14 mouse cellular contexts compared by ENCODE assay signal in genomic region chr19:36828322-36828721, GRCm38 (mm10). TPM values are rescaled to one million over a fixed set of nuclear protein-coding genes. Genes with fewer than 3 reads are reported as not detected.
DNase-seq lines count a peak whose midpoint lies in the region; ATAC-seq and TF ChIP-seq lines count a peak whose summit lies in the region.
"Had no signal": no experiment of that assay in that cellular context is flagged by ENCODE, and none has a peak within 500 bp of the region (broad histone marks: within the 10 kb centered on the region; RNA-seq: fewer than 3 reads in every experiment).

No protein-coding gene starts in this region.

- H3K27me3 ChIP-seq in hindbrain, embryonic 16.5 days (replicated peaks; ENCODE audit: control insufficient read depth, insufficient read depth, low read length), result no peaks in the 10 kb centered on the region
- no peaks in the 10 kb centered on the region for H3K27me3 ChIP-seq in hindbrain, embryonic 11.5 days (ENCODE audit: control insufficient read depth, insufficient read depth, low read length)
- H3K27me3 ChIP-seq in cerebellum, adult 2 months (ENCODE audit: control insufficient read depth, insufficient read depth, low read length), result no peaks in the 10 kb centered on the region
- H3K27me3 ChIP-seq in thymus, adult 2 months (ENCODE audit: control insufficient read depth, insufficient read depth, low read length), result no peaks in the 10 kb centered on the region
- H3K27me3 ChIP-seq in forebrain, embryonic 11.5 days (ENCODE audit: control insufficient read depth, insufficient read depth, low read length), result no peaks in the 10 kb centered on the region

- DNase-seq in hindbrain, embryonic 11.5 days (ENCODE audit: low spot score), result no peak
- peak; percentile 21 for DNase-seq in 3134 (ENCODE audit: extremely low read depth, insufficient read length, low spot score)
- DNase-seq in cerebellum, adult 2 months, result peak; percentile 33 to 34
- peak; percentile 87 for DNase-seq in kidney, adult 9 months
- no peak for DNase-seq in thymus, adult 2 months
- no peak for DNase-seq in layer of hippocampus, adult 2 months (ENCODE audit: low spot score in 2 of 2)
- no peak for DNase-seq in forebrain, embryonic 11.5 days (ENCODE audit: low spot score)
- DNase-seq: adrenal gland, adult 8-10 months; lung, adult 18-20 months; midbrain, embryonic 14.5 days; thymus, postnatal 25 days had no signal

- H3K27ac ChIP-seq in hindbrain, embryonic 16.5 days (ENCODE audit: low read depth, low read length), result no peak overlapping the region
- no peak overlapping the region for H3K27ac ChIP-seq in hindbrain, embryonic 11.5 days (ENCODE audit: low read depth, low read length)
- H3K27ac ChIP-seq in cerebellum, adult 2 months (ENCODE audit: insufficient read depth, low read length), result no peak overlapping the region
- no peak overlapping the region for H3K27ac ChIP-seq in thymus, adult 2 months (ENCODE audit: control insufficient read depth, insufficient read depth, low read length)
- H3K27ac ChIP-seq in layer of hippocampus, adult 2 months, result no peak overlapping the region
- no peak overlapping the region for H3K27ac ChIP-seq in forebrain, embryonic 11.5 days (ENCODE audit: low read depth, low read length)

- no peak overlapping the region for H3K9ac ChIP-seq in hindbrain, embryonic 16.5 days (ENCODE audit: low read depth, low read length)
- H3K9ac ChIP-seq in hindbrain, embryonic 11.5 days (ENCODE audit: low read depth, low read length), result no peak overlapping the region
- no peak overlapping the region for H3K9ac ChIP-seq in forebrain, embryonic 11.5 days (ENCODE audit: low read length)

- no peak overlapping the region for H3K4me3 ChIP-seq in hindbrain, embryonic 16.5 days (ENCODE audit: low read length)
- H3K4me3 ChIP-seq in hindbrain, embryonic 11.5 days (ENCODE audit: low read depth, low read length), result no peak overlapping the region
- H3K4me3 ChIP-seq in cerebellum, adult 2 months (replicated peaks; ENCODE audit: insufficient read depth, low read depth, low read length), result no peak overlapping the region
- no peak overlapping the region for H3K4me3 ChIP-seq in thymus, adult 2 months (ENCODE audit: control insufficient read depth, insufficient read depth, low read length)
- H3K4me3 ChIP-seq in layer of hippocampus, adult 2 months, result no peak overlapping the region
- no peak overlapping the region for H3K4me3 ChIP-seq in forebrain, embryonic 11.5 days (ENCODE audit: low read depth, low read length)

- TF ChIP-seq POLR2A in cerebellum, adult 2 months (IDR thresholded peaks at IDR 0.05; ENCODE audit: borderline replicate concordance, insufficient read depth, low read length), result no peak
- TF ChIP-seq POLR2A in thymus, adult 2 months (IDR thresholded peaks at IDR 0.05; ENCODE audit: control insufficient read depth, extremely low read depth, insufficient read depth, low read length, poor library complexity), result no peak

- peak; percentile 56; the same call in 1 of the 2 replicates for TF ChIP-seq CTCF in cerebellum, adult 2 months (IDR thresholded peaks at IDR 0.05; ENCODE audit: borderline replicate concordance, insufficient read depth, low read depth, low read length)
- TF ChIP-seq CTCF in thymus, adult 2 months (IDR thresholded peaks at IDR 0.05; ENCODE audit: borderline replicate concordance, control insufficient read depth, extremely low read depth, insufficient read depth, low read length, poor library complexity), result no peak
- no peak for TF ChIP-seq CTCF in layer of hippocampus, adult 2 months (conservative IDR thresholded peaks at IDR 0.05)

- H3K36me3 ChIP-seq in hindbrain, embryonic 16.5 days (ENCODE audit: control insufficient read depth, insufficient read depth, low read length), result no peaks in the 10 kb centered on the region
- H3K36me3 ChIP-seq in hindbrain, embryonic 11.5 days (ENCODE audit: control insufficient read depth, insufficient read depth, low read length), result no peaks in the 10 kb centered on the region
- no peaks in the 10 kb centered on the region for H3K36me3 ChIP-seq in thymus, adult 2 months (ENCODE audit: control insufficient read depth, insufficient read depth, low read length)
- H3K36me3 ChIP-seq in forebrain, embryonic 11.5 days (ENCODE audit: control insufficient read depth, insufficient read depth, low read length), result no peaks in the 10 kb centered on the region

- H3K4me1 ChIP-seq in hindbrain, embryonic 16.5 days (ENCODE audit: control insufficient read depth, insufficient read depth, low read depth, low read length), result peaks cover 6% of the 10 kb centered on the region
- H3K4me1 ChIP-seq in hindbrain, embryonic 11.5 days (replicated peaks; ENCODE audit: control insufficient read depth, insufficient read depth, low read length), result no peaks in the 10 kb centered on the region
- peaks cover 7% of the 10 kb centered on the region; the same call in 1 of the 2 replicates for H3K4me1 ChIP-seq in cerebellum, adult 2 months (ENCODE audit: control insufficient read depth, insufficient read depth, low read length)
- H3K4me1 ChIP-seq in thymus, adult 2 months (replicated peaks; ENCODE audit: control insufficient read depth, insufficient read depth, low read length), result peaks cover 4% of the 10 kb centered on the region
- H3K4me1 ChIP-seq in forebrain, embryonic 11.5 days (replicated peaks; ENCODE audit: control insufficient read depth, insufficient read depth, low read length), result peaks cover 2% of the 10 kb centered on the region

- H3K4me2 ChIP-seq in hindbrain, embryonic 16.5 days (ENCODE audit: low read length), result no peak overlapping the region
- H3K4me2 ChIP-seq in hindbrain, embryonic 11.5 days (replicated peaks; ENCODE audit: low read depth, low read length), result no peak overlapping the region
- H3K4me2 ChIP-seq in forebrain, embryonic 11.5 days (ENCODE audit: low read depth, low read length, severe bottlenecking), result no peak overlapping the region

- ATAC-seq in hindbrain, embryonic 16.5 days, result 0 out of 2 replicates have a peak, but pooled peaks have one; percentile 22
- ATAC-seq in hindbrain, embryonic 11.5 days (ENCODE audit: low FRiP score), result no peak
- no peak for ATAC-seq in forebrain, embryonic 11.5 days (replicated peaks; ENCODE audit: low FRiP score)
- ATAC-seq: forebrain, embryonic 16.5 days; intestine, embryonic 16.5 days had no signal

- H3K9me3 ChIP-seq in hindbrain, embryonic 16.5 days (ENCODE audit: control insufficient read depth, low read length), result no peaks in the 10 kb centered on the region
- H3K9me3 ChIP-seq in hindbrain, embryonic 11.5 days (ENCODE audit: control insufficient read depth, low read length), result no peaks in the 10 kb centered on the region
- H3K9me3 ChIP-seq in forebrain, embryonic 11.5 days (ENCODE audit: control insufficient read depth, low read length), result no peaks in the 10 kb centered on the region

- WGBS in hindbrain, embryonic 16.5 days, result 51% methylated on average over 8 of the region's 8 CpGs
- 63% methylated on average over 8 of the region's 8 CpGs for WGBS in hindbrain, embryonic 11.5 days
- WGBS in cerebellum, adult 2 months, result 14% methylated on average over 8 of the region's 8 CpGs
- 78% methylated on average over 8 of the region's 8 CpGs for WGBS in thymus, adult 2 months
- 62% methylated on average over 8 of the region's 8 CpGs for WGBS in forebrain, embryonic 11.5 days

RNA-seq across cellular contexts. Expression of gene Tnks2, which starts 5.7 kb away (rescaled TPM):
- 19.0 and 36.7 TPM in 2 replicates for polyA plus RNA-seq in hindbrain, embryonic 16.5 days (2015; fragmentation: Nextera tagmentation; extraction: Ambion mirVana)
- 80.8 and 91.1 TPM in 2 replicates for polyA plus RNA-seq in hindbrain, embryonic 11.5 days (2014; fragmentation: Nextera tagmentation; extraction: Ambion mirVana)
- polyA plus RNA-seq in cerebellum, adult 2 months (2012; rRNA removed), result 52.8 and 56.7 TPM in 2 replicates
- polyA plus RNA-seq in thymus, adult 2 months (2012; rRNA removed), result 46.0 and 52.9 TPM in 2 replicates
- total RNA-seq in layer of hippocampus, adult 2 months (2021), result 100 to 1,000 TPM; 123 TPM
- 68.3 and 85.8 TPM in 2 replicates for polyA plus RNA-seq in forebrain, embryonic 11.5 days (2014; fragmentation: Nextera tagmentation; extraction: Ambion mirVana)

Comparison
In these comparisons a context has a peak if more than half of its experiments do, and no peak if none do; other contexts are left out.
1. DNase-seq: peak in 3134 (single experiment), cerebellum, adult 2 months (2 of 2) and kidney, adult 9 months (single experiment); none in hindbrain, embryonic 11.5 days (single experiment), thymus, adult 2 months (single experiment), layer of hippocampus, adult 2 months (0 of 2) and forebrain, embryonic 11.5 days (single experiment).